Mouse (Mus musculus) limb, embryonic 14.5 days (tissue): Measurements from ENCODE around the gene Tpra1. TPM values are rescaled to one million over a fixed set of nuclear protein-coding genes. Genes with fewer than 3 reads are reported as not detected.

Source experiments
- ATAC-seq: fragments of 200-750 bp; cut with Nextera tagmentation; 2 replicates; pipeline ENCODE4 v1.8.0; 2017; ENCODE audit warnings: low read depth, moderate number of reproducible peaks, moderate TSS enrichment; ENCODE audit not compliant: low FRiP score
- DNase-seq: peaks from one replicate; pipeline ENCODE4 v3.0.0-alpha.2; 2015; ENCODE audit warnings: low spot score
- H3K27ac ChIP-seq: fragments of 300-500 bp; sonication (generic); replicated peaks from 2 replicates; pipeline ENCODE4 v1.5.1; 2014; ENCODE audit warnings: low read depth, mild to moderate bottlenecking, low read length, moderate library complexity, mixed read lengths
- H3K27me3 ChIP-seq: fragments of 300-500 bp; sonication (generic); 2 replicates; pipeline ENCODE4 v1.6.1; 2014; ENCODE audit warnings: low read length, mixed read lengths; ENCODE audit not compliant: control insufficient read depth, insufficient read depth
- H3K36me3 ChIP-seq: fragments of 300-500 bp; sonication (generic); 2 replicates; pipeline ENCODE4 v1.6.1; 2014; ENCODE audit warnings: mild to moderate bottlenecking, low read length, moderate library complexity, mixed read lengths; ENCODE audit not compliant: control insufficient read depth, insufficient read depth
- H3K4me1 ChIP-seq: fragments of 300-500 bp; sonication (generic); 2 replicates; pipeline ENCODE4 v1.6.1; 2014; ENCODE audit warnings: antibody characterized with exemption, low read length, mixed read lengths; ENCODE audit not compliant: control insufficient read depth, insufficient read depth
- H3K4me2 ChIP-seq: fragments of 300-500 bp; sonication (generic); replicated peaks from 2 replicates; pipeline ENCODE4 v1.6.1; 2014; ENCODE audit warnings: low read depth, mild to moderate bottlenecking, low read length, moderate library complexity; ENCODE audit not compliant: severe bottlenecking
- H3K4me3 ChIP-seq: fragments of 300-500 bp; sonication (generic); replicated peaks from 2 replicates; pipeline ENCODE4 v1.5.1; 2014; ENCODE audit warnings: low read length
- H3K9ac ChIP-seq: fragments of 300-500 bp; sonication (generic); 2 replicates; pipeline ENCODE4 v1.6.1; 2014; ENCODE audit warnings: mild to moderate bottlenecking, low read depth, low read length, moderate library complexity; ENCODE audit not compliant: severe bottlenecking
- H3K9me3 ChIP-seq: fragments of 300-500 bp; sonication (generic); 2 replicates; pipeline ENCODE4 v1.6.1; 2016; ENCODE audit warnings: low read length; ENCODE audit not compliant: control insufficient read depth
- POLR2A ChIP-seq: fragments of 200-500 bp; IDR thresholded peaks from 2 replicates; pipeline ENCODE4 v1.8.0; 2012; ENCODE audit warnings: inconsistent platforms, mild to moderate bottlenecking, moderate library complexity, borderline replicate concordance; ENCODE audit not compliant: insufficient read depth, insufficient read length; ENCODE audit errors: extremely low read depth
- WGBS: fragments of 180-500 bp; shearing (Covaris S2); extraction: QIAGEN DNeasy Blood & Tissue Kit; methylation state at CpG from one replicate; pipeline ENCODE4 v1.1.7; 2014; 5-methylcytosine and 5-hydroxymethylcytosine counted together
- polyA plus RNA-seq, 2 experiments: library from polyadenylated mRNA; depleted of rRNA in 1 of 2; stranded (reverse) in 1 of 2; unstranded in 1 of 2; fragments of >200 nt; fragmentation: Nextera tagmentation in 1 of 2; extraction: Ambion mirVana in 1 of 2; gene quantifications; 2 replicates each; pipeline versions ENCODE4 v1.2.1 to v1.2.3; 2012 to 2014

The Tpra1 gene
- polyA plus RNA-seq, 2 experiments: 62.2 to 141 TPM

DNA sequence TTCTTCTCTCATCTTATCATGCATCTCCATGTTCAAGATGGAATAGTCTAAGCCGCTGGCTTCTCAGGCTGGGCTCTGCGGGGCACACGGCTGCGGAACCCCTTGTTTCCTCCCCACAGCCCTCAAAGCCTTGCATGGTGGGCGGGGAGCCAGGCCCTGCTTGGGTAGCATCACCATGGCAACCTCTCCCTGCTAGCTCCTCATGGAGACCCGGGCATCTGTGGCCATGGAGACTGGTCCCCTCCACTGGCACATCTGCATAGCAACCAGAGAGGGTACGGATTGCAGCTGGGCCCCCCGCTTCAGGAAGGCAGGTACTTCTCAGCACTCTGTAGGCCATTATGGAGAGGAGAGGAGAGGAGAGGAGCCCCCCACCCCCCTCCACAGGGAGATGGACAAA is 40.5 kb downstream of the Tpra1 start:
- WGBS: 49% methylated on average over 8 of the region's 8 CpGs
- Histone ChIP-seq H3K27ac (no peak overlapping the region), H3K9ac (no peak overlapping the region), H3K27me3 (no peaks in the 10 kb centered on the region), H3K36me3 (no peaks in the 10 kb centered on the region), H3K4me3 (no peak overlapping the region), H3K9me3 (no peaks in the 10 kb centered on the region), H3K4me2 (no peak overlapping the region), H3K4me1 (peaks cover 13% of the 10 kb centered on the region)
- no peak for DNase-seq
- no peak for ATAC-seq
- TF ChIP-seq POLR2A: no peak

DNA sequence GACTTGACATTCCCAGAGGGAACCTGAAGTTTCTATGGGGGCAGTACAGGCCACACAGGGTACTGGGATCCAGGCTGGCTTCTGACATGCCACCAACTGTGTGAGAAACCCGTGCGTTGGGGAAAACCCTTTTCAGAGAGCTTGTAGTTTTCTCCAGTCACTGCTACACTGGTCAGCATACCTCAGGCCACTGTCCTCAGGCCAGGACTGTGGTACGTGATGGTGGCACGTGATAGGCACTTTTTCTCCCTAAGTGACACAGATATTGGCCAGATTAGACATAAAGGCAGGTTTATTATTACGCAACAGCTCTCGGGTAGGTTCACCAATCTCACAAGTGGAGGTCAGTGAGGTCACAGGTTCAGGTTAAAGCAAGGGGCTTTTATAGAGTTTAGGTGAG is 41.6 kb downstream of the Tpra1 start:
- Histone ChIP-seq H3K4me2 (no peak overlapping the region), H3K4me1 (peaks cover 9% of the 10 kb centered on the region), H3K36me3 (no peaks in the 10 kb centered on the region), H3K27ac (no peak overlapping the region), H3K4me3 (no peak overlapping the region), H3K9ac (no peak overlapping the region), H3K27me3 (no peaks in the 10 kb centered on the region), H3K9me3 (no peaks in the 10 kb centered on the region)
- 70% methylated on average over 6 of the region's 6 CpGs for WGBS
- TF ChIP-seq POLR2A: no peak
- ATAC-seq (no peak), DNase-seq (no peak)

DNA sequence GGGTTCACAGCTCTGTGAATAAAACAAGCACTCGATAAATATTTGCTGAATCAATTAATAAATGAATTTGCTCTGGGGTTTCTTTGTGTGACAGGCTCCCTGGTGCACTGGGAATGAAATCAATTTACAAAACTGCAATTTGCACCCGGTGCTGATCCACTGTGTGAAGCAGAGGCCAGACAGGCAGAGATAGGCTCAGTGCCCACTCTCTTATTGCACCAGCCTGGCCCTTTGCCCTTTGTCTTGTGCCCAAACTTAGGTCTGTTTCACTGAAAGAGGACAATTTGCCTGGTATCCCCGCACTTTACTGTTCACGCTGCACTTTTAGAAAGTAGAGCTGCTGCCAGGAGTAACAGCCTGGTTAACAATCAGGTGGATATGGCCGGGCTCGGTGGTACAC is 44.4 kb downstream of the Tpra1 start:
- H3K9ac ChIP-seq: no peak overlapping the region
- no peak for DNase-seq
- peaks cover 6% of the 10 kb centered on the region; the same call in 1 of the 2 replicates for H3K4me1 ChIP-seq
- no peak for TF ChIP-seq POLR2A
- H3K27ac ChIP-seq: no peak overlapping the region
- no peaks in the 10 kb centered on the region for H3K9me3 ChIP-seq
- H3K27me3 ChIP-seq: no peaks in the 10 kb centered on the region
- WGBS: 83% methylated on average over 6 of the region's 6 CpGs
- ATAC-seq: no peak
- H3K4me2 ChIP-seq: no peak overlapping the region
- no peaks in the 10 kb centered on the region for H3K36me3 ChIP-seq
- no peak overlapping the region for H3K4me3 ChIP-seq

DNA sequence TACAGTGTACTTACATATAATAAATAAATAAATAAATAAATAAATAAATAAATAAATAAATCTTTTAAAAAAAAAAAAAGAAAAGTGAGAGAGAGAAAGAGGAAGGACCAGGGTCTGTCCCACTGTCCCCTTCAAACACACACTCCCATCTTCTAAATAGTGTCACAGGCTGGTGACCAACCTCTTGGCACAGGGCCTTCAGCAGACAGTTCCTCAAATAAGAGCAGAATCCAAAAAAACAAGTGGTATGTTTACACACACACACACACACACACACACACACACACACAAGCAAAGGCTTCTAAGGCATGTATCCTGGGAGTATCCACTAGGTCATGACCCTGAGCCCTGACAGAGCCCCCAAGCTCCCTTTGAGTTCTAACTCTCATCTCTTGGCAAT is 45.7 kb downstream of the Tpra1 start:
- Histone ChIP-seq H3K9ac (no peak overlapping the region), H3K9me3 (no peaks in the 10 kb centered on the region), H3K4me3 (no peak overlapping the region), H3K27ac (no peak overlapping the region), H3K4me2 (no peak overlapping the region), H3K36me3 (no peaks in the 10 kb centered on the region), H3K27me3 (no peaks in the 10 kb centered on the region), H3K4me1 (peaks cover 3% of the 10 kb centered on the region; the same call in 1 of the 2 replicates)
- no peak for DNase-seq
- ATAC-seq: no peak
- no peak for TF ChIP-seq POLR2A

DNA sequence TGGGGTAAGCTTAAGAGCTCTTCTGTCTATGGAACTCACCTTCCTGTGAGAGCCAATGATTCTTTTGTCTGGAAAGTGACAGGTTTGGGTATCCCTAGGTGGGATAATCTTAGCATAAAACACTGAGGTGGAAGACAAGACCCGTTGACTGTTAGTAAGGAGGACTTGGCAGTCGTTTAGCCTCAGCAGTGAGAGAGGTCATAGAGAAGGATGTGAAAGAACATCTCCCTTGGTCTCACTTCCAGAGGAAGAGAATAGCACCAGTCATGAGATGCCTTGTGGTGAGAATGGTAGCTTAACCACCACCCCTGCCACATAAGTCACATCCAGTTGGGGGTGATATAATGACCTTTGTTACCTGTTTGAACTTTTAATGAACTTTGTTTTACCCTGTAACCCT is 54.7 kb downstream of the Tpra1 start:
- no peak overlapping the region for H3K27ac ChIP-seq
- 92% methylated on average over 2 of the region's 2 CpGs for WGBS
- no peak overlapping the region for H3K4me2 ChIP-seq
- DNase-seq (no peak), ATAC-seq (no peak)
- no peak overlapping the region for H3K9ac ChIP-seq
- H3K36me3 ChIP-seq: no peaks in the 10 kb centered on the region
- H3K27me3 ChIP-seq: no peaks in the 10 kb centered on the region
- no peak overlapping the region for H3K4me3 ChIP-seq
- no peaks in the 10 kb centered on the region for H3K9me3 ChIP-seq
- peaks cover 16% of the 10 kb centered on the region; the same call in 1 of the 2 replicates for H3K4me1 ChIP-seq
- TF ChIP-seq POLR2A: no peak

DNA sequence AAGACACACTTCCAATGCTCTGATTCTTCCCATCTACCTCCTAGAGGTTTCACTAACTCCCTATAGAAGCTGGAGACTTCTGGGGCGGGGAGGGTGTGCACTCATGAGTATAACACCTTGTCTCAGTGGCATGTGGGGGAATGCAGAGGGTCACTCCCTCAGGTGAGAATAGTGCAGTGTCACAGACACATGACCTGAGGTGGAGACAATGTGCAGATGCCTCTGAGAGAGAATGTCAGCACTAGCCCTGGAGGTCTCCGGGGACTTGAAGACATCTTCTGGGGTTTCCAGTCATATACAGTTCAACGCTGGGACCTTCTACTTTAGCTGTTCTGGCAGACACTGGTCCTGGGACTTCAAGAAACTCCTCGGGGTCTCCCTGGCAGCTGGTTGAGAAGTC is 55.3 kb downstream of the Tpra1 start:
- H3K36me3 ChIP-seq: no peaks in the 10 kb centered on the region
- no peak overlapping the region for H3K9ac ChIP-seq
- H3K4me1 ChIP-seq: peaks cover 16% of the 10 kb centered on the region; the same call in 1 of the 2 replicates
- H3K4me2 ChIP-seq: no peak overlapping the region
- no peak for TF ChIP-seq POLR2A
- DNase-seq (no peak), ATAC-seq (no peak)
- H3K4me3 ChIP-seq: no peak overlapping the region
- H3K9me3 ChIP-seq: no peaks in the 10 kb centered on the region
- no peaks in the 10 kb centered on the region for H3K27me3 ChIP-seq
- 86% methylated on average over 4 of the region's 4 CpGs for WGBS
- no peak overlapping the region for H3K27ac ChIP-seq
